Mouse (Mus musculus) heart, postnatal 0 days (tissue): ENCODE measurements around the gene Arrb1.

Experiments
- CTCF ChIP-seq: IDR thresholded peaks from 2 replicates; pipeline ENCODE4 v1.5.1; 2016; ENCODE audit warnings: antibody characterized with exemption, control low read depth, low read depth
- EP300 ChIP-seq: IDR thresholded peaks from 2 replicates; pipeline ENCODE4 v1.6.1; 2016; ENCODE audit warnings: antibody characterized with exemption, low read depth

GRCm38 (mm10) chr7:99572931-99573330 is 37.7 kb downstream of the Arrb1 start:
- TF ChIP-seq CTCF (no peak), EP300 (no peak)
